Mouse (Mus musculus) cerebellum, postnatal 10 days (tissue): ENCODE results near the gene Mbnl1.

Experiments
- DNase-seq, 2 experiments: peaks; one replicate each; pipeline ENCODE4 v3.0.0; 2021; ENCODE audit warnings: mixed read lengths in 2 of 2

Mbnl1 gene

DNA sequence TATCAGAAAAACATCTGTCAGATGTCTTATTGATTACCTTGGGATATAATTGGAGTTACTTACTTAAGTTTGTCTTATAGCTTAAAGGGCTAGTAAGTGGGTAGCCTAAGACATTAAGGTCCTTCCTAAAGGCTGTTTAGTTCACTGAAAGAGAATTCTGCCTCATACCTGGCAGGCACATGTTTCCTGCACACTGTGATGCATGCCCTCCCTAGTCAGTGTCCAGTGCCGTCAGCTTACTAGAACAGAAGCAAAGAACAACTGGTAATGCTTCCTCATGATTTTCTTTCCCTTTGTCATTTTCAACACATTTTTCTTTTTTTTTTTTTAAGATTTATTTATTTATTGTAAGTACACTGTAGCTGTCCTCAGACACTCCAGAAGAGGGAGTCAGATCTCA is 51.5 kb downstream of the Mbnl1 start:
- no peak for DNase-seq

GRCm38 (mm10) chr3:60531286-60531685 is 58.7 kb downstream of the Mbnl1 start:
- DNase-seq = no peak

- no peak for DNase-seq
These were observed 59.2 kb downstream of the Mbnl1 start for GRCm38 (mm10) chr3:60531826-60532225.

DNA sequence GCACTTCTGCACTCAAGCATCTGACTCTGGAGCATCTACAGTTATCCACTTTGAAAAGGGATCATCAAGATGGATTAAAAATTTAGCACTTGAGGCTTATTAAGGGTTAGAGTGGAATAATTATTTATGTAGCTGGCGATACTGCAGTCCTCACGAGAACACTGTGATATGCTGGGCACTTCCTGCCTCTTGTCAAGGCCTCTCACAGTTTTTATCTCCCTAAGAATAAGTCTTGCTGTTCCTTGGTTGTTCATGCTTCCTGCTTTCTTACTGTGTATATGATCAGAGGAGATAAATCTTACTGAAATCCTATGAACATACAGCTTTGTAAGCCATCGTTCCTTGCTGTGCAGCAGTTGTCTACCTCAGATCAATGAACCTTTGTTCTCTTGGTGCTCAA is 62.6 kb downstream of the Mbnl1 start:
- DNase-seq = no peak

DNA sequence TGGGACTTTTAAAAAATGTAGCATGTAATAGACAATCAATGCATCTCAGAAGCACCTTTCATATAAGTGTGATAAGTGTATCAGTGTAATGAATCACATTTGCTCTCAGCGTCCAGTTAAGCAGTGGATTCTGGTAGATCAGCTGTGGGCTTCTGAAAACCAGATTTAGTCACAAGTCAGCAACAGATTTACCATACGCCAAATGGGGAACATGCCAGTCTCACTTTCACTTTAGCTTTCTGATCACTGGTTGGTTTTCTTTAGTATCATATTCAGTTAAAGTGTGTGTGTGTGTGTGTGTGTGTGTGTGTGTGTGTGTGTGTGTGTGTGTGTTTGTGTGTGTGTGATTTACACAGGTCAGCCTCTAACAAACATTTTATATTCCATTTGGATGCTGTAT is 64.4 kb downstream of the Mbnl1 start:
- no peak for DNase-seq

GRCm38 (mm10) chr3:60538214-60538971 is 65.8 kb downstream of the Mbnl1 start:
- no peak for DNase-seq

DNA sequence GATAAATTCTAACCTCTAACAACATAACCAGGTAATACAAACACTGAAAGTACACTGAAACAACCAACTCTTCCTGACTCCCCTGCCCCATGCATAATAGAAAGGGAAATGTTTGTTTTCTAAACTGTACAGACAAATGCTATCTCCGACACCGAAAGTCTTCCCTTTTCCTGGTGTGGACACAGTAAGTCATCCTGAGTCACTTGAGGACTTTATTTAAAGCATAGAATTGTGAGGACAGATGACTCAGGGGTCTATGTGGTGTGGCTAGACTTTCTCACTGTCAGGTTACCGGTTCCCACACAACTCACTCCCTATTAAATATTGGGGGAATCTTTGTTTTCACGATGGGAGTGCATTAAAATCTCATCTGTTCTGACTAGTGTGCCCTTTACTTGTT is 68.5 kb downstream of the Mbnl1 start:
- DNase-seq = no peak

GRCm38 (mm10) chr3:60546196-60546595 is 73.6 kb downstream of the Mbnl1 start:
- no peak for DNase-seq

DNA sequence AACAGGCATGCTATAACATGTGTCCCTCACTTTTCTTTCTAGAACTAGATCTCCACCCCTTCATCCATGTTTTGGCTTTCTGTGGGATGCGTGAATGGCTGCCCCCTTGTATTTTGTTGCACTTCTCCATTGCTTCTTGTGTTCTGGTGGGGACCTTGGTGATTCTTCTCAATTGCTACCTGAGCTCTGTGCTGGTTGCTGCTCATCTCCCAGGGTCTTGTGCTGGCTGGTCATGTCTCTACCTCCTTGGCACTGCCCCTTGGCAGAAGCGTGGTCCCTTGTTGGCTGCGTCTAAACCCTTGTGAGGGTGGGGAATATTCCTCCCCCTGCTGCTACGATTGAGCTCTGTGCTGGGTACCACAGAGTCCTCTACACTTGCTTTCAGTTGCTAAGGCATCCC is 74.3 kb downstream of the Mbnl1 start:
- DNase-seq = no peak

DNA sequence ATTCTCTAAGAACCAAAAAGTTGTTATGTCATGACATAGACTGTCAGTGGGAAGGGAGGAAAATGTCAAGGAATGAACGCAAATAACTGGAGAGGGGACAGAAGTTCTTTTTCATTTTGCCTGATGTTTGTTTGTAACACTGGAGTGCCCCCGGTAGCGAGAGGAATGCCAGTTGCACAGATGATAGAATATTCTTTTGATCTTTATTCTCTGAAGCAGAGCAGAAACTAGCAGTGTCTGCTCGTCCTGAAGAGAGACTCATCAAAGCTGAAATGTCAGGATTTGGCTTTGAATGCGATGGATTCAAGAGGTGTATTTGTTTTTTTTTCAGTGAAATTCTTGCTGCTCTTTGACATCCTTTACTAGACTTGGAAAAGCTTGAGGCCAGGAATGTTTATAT is 77.9 kb downstream of the Mbnl1 start:
- DNase-seq = no peak

DNA sequence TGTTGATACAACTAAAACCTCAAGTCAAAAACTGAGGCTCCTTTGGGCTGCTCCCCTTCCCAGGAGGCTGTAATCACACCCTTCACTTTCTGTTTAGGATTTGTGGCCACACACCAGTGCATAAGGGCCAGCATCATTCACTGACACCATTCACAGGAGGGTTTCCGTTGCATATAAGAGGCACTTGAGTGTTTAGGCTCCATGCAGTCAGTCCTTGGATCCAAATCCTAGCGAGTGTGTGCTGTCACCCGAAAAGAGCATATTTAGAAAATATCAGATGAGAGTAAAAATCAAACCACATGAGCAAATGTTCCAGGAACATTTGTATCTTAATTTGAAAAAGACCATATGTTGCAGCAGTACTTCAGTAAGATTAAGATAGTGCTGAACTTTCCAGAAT is 79.0 kb downstream of the Mbnl1 start:
- DNase-seq = no peak

GRCm38 (mm10) chr3:60553011-60553410 is 80.4 kb downstream of the Mbnl1 start:
- no peak for DNase-seq

DNA sequence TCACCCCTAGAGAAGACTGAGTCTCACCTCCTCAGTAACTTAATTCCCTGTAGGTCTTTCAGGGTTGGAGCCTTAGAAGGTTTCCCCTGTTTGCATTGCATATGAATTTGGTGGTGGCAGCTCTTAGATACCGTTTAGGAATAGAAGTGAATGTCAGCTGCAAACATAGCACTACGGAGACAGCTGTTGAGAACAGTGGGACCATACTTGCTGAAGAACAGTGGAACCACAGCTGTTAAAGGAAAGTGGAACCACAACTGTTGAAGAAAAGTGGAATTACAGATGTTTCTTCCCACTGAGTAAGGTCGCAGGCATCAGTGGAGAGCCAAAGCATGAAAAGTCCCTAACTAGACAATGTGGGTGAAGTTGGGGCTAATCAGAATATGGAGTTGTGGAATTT is 84.0 kb downstream of the Mbnl1 start:
- DNase-seq = no peak

- no peak for DNase-seq
These were observed 85.7 kb downstream of the Mbnl1 start for GRCm38 (mm10) chr3:60558252-60558862.

DNA sequence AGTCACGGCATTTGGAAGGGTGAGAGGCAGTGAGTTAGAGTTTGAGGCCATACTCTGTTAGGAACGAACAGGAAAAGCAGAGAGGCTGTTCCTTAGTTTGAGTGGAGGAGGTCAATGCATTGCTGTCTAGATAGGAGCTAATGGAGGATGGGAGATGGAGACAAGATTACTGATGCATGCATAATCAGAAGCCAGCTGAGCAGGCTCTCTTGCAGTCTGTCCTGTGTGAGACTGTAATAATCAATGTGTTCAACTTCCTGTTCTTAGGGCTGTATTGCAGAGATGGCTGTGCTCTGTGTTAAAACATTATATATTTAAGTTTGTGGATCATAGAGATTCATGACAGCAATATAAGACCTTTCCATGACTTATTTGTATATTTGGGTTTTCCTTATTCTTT is 87.1 kb downstream of the Mbnl1 start:
- DNase-seq = peak; percentile 49 to 53

DNA sequence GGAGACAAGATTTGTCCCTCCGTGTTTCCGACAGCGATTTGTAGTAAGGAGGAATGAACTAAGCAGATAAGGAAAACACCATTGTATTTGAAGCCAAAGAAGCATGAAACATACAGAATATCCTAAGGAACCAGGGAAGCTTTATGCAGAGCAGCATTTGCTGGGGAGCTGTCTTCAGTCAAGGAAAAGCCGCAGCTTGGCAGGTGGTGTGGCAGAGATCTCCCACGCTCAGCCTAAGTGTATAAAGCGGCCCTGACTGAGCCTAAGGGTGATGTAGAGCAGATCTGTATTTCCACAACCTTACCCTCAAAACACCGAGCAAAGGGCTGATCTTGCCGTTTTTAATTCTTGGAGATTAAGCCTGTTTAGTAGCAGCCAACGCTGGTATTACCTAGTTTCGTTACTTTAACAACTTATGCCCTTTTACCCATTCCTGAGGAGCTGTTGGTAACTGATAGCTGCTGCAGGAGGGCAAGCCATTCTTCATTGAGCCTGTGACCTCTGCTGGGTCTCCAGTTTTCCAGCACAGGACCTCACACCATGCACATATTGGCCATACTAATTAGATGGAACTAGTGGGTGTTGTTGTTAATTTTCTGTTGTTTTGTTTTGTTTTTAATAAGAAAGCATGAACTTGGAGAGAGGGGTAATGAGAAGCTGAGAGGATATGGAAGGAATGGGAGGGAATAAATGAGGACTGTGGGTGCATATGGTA is 91.1 kb downstream of the Mbnl1 start:
- DNase-seq = no peak

DNA sequence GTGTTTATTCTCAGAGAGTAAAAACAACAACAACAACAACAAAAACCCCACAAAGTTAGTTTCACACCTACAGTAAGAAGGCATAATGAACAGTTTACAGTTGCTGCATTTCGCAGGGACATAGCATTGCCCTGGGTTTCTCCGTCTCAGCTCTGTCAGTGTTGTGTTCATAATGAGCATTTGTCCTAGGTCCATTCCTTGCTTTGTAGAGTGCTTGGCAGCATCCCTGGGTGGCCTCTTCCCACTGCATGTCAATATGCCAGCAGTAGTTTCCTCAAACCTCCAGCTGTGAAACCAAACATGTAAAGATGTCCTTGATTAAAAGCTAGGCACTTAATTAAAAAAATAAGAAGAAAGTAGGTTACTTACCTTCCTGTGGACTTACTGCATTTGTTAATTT is 91.6 kb downstream of the Mbnl1 start:
- peak in 1 of 2 experiments; percentile 23 for DNase-seq

GRCm38 (mm10) chr3:60565204-60565603 is 92.6 kb downstream of the Mbnl1 start:
- DNase-seq = no peak

DNA sequence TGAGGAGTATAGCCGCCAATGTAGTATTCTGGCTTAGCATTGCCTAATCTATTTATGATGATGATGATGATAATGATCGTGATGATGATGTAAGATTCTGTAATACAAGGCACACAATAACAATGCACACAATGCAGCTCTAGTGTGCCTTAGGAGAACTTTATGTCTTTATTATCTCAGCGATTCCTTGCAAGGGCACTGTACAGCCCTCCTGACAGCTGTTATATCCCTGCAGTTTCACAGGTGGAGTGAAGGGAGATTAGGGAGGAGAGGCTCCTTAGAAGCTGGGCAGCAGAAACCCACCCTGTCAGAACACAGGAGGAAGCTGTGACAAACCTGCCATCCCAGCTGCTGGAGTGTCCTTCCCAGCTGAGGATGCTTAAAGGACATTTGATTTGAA is 93.3 kb downstream of the Mbnl1 start:
- no peak for DNase-seq

DNA sequence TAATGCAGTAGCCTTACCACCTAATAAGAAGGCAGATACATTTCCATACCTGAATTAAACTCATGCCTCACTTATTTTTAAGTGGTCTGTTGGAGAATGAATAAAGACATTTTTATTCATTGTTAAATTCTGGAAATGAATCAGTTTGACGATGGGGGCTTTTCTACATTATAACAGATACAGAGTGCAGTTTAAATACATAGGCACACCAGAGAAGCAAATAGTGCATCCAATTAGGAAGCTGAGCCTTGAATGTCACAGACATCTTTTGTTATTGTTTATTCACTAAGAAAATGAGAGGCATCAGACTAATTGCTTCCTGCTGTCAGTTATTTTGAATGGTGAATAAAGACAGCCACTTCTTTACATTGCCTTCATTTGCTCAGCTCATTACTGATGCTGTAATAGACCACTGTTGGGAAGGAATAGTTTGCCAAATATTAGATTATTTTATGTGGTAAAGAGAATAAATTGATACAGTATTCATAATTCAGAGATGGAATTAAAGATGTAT is 95.6 kb downstream of the Mbnl1 start:
- DNase-seq = no peak

DNA sequence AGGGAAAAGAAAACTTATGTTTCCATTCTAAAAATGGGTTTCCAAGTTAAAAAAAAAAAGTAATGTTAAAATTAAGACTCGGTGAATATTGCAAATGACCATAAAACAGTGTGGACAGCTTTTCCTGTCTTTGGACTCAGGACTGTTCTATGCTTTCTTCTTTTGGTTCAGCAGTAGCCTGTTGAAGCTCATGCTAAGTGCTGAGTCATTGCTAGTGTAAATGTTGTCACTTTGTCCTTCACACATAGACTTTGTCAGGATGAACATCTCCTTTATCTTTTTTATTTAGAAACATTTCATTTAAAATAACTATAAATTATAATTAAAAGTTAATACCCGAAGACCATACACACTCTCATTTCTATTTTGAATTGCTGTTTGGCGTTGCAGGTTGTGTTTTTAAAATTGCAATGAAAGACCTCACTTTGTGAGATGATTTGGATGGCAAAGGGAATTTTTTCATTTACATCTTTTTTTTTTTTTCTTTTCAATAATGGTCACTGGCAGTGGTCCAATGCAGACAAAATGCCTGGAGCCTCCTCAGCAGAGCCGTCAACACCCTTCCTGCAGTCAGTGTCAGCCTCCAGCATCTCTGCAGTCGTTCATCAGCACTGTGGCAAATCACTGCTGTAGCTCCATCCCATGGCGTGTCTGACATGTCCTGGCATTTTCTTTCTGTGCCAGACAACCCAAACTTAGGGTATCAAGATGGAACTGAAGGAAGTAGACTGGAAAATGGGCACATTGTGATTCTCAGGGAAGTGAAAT is 96.4 kb downstream of the Mbnl1 start:
- DNase-seq = peak in 1 of 2 experiments; percentile 29

GRCm38 (mm10) chr3:60569781-60570180 is 97.2 kb downstream of the Mbnl1 start:
- no peak for DNase-seq

- peak; percentile 17 to 28 for DNase-seq
These were observed 97.9 kb downstream of the Mbnl1 start for GRCm38 (mm10) chr3:60570491-60571022.
